Mouse (Mus musculus): ENCODE measurements at regions not wholly inside any gene's neighbourhood (a gene's known extent, or its start where the extent isn't known, plus 50 kb on each side); places are given as distances from the start of the nearest gene placed in this dataset.

GRCm38 (mm10) chr3:78412669-78413419, 873.5 kb downstream of the Rapgef2 start:
- TF ChIP-seq CTCF (IDR thresholded peaks at IDR 0.05; ENCODE audit: low read depth) (no peak), EP300 (IDR thresholded peaks at IDR 0.05; ENCODE audit: low read depth) (no peak)
